Mouse (Mus musculus) intestine, embryonic 14.5 days (tissue): ENCODE results near the gene Thap12. TPM values are rescaled to one million over a fixed set of nuclear protein-coding genes. Genes with fewer than 3 reads are reported as not detected.

Experiments
- ATAC-seq: fragments of 200-750 bp; cut with Nextera tagmentation; replicated peaks from 2 replicates; pipeline ENCODE4 v1.8.0; 2017; ENCODE audit warnings: low read depth, moderate number of reproducible peaks, moderate TSS enrichment, moderate library complexity; ENCODE audit not compliant: low FRiP score, low TSS enrichment
- DNase-seq: peaks from one replicate; pipeline ENCODE4 v3.0.0-alpha.2; 2018; ENCODE audit warnings: low spot score
- H3K27ac ChIP-seq: fragments of 300-500 bp; sonication (generic); 2 replicates; pipeline ENCODE4 v1.5.1; 2014; ENCODE audit warnings: low read depth, mild to moderate bottlenecking, control low read depth
- H3K27me3 ChIP-seq: fragments of 300-500 bp; sonication (generic); replicated peaks from 2 replicates; pipeline ENCODE4 v1.6.1; 2014; ENCODE audit warnings: low read length, control low read depth; ENCODE audit not compliant: control insufficient read depth, insufficient read depth
- H3K36me3 ChIP-seq: fragments of 300-500 bp; sonication (generic); 2 replicates; pipeline ENCODE4 v1.6.1; 2014; ENCODE audit warnings: low read length, control low read depth; ENCODE audit not compliant: control insufficient read depth, insufficient read depth
- H3K4me1 ChIP-seq: fragments of 300-500 bp; sonication (generic); replicated peaks from 2 replicates; pipeline ENCODE4 v1.6.1; 2014; ENCODE audit warnings: low read length, control low read depth, mixed read lengths; ENCODE audit not compliant: control insufficient read depth, insufficient read depth
- H3K4me2 ChIP-seq: fragments of 300-500 bp; sonication (generic); 2 replicates; pipeline ENCODE4 v1.6.1; 2014; ENCODE audit warnings: low read length
- H3K4me3 ChIP-seq: fragments of 300-500 bp; sonication (generic); 2 replicates; pipeline ENCODE4 v1.5.1; 2014; ENCODE audit warnings: low read depth, low read length, control low read depth, mixed read lengths
- H3K9ac ChIP-seq: fragments of 300-500 bp; sonication (generic); 2 replicates; pipeline ENCODE4 v1.6.1; 2014; ENCODE audit warnings: mild to moderate bottlenecking, low read length
- H3K9me3 ChIP-seq: fragments of 300-500 bp; sonication (generic); 2 replicates; pipeline ENCODE4 v1.6.1; 2016; ENCODE audit warnings: low read length, control low read depth; ENCODE audit not compliant: control insufficient read depth
- WGBS: fragments of 180-500 bp; shearing (Covaris S2); extraction: QIAGEN DNeasy Blood & Tissue Kit; methylation state at CpG from one replicate; pipeline ENCODE4 v1.1.7; 2014; 5-methylcytosine and 5-hydroxymethylcytosine counted together
- polyA plus RNA-seq: library from polyadenylated mRNA; unstranded; fragments of >200 nt; fragmentation: Nextera tagmentation; extraction: Ambion mirVana; gene quantifications from 2 replicates; pipeline ENCODE4 v1.2.1, GENCODE M21; 2014

Gene Thap12
- polyA plus RNA-seq, 1 experiment from 2014 or later, result 58.8 TPM

DNA sequence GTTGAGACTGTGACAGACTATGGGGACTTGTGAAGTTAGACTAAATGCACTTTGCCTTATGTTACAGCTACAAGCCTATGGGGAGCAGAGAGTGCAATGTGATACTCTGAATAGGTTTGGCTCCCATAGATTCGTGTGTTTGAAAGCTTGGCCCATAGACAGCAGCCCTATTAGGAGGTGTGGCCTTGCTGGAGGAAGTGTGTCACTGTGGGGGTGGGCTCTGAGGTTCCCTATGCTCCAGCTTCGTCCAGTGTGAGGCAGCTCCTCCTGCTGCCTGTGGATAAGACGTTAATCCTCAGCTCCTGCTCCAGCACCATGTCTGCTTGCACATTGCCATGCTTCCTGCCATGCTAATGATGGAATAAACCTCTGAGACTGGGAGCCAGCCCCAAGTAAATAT, 12.1 kb upstream of the Thap12 start:
- Histone ChIP-seq H3K4me2 (no peak overlapping the region), H3K4me3 (no peak overlapping the region), H3K9ac (no peak overlapping the region), H3K27ac (no peak overlapping the region), H3K36me3 (no peaks in the 10 kb centered on the region), H3K4me1 (0 out of 2 replicates have a peak, but pooled peaks cover 5% of the 10 kb centered on the region), H3K9me3 (no peaks in the 10 kb centered on the region), H3K27me3 (no peaks in the 10 kb centered on the region)
- 18% methylated on average over 3 of the region's 3 CpGs for WGBS
- no peak for ATAC-seq
- no peak for DNase-seq

DNA sequence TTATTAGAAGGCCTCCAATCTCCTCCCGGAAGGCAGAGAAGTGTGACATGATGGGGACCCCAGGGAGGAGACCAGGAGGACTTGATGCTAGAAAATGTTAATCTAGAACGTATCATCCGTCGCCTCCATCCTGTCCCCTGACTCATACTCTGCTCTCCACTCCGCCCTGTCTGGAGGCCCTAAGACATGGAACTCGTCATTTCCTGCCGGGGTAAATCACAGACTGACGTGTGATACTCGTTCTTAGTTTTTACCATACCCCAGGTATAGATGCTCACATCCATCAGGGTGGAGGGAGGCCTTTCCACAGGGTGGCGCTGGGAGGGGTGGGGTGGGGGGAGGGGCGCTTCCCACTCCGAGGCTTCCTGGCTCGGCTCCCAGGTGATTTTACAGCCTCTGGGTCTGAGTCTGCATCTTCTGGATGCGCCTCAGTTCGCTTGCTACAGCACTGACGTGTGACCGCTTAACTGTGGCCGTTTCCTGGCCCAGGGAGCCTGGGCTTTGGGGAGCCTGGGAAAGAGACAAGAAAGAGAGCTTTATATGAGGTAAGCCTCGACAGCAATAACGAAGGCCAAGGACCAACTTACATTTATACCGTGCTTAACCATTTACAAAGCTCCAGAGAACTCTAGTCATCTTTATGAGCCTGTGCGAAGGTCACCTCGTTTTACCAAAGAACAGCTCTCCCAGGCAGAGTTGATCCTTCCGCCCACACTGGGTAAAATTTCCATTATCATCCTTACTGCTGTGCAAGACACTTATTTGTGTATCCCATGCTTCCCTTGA, 9.9 kb upstream of the Thap12 start:
- H3K9ac ChIP-seq, result no peak overlapping the region
- peak; percentile 45; the same call in 1 of the 2 replicates for ATAC-seq
- H3K27ac ChIP-seq, result no peak overlapping the region
- H3K36me3 ChIP-seq, result no peaks in the 10 kb centered on the region
- H3K9me3 ChIP-seq, result no peaks in the 10 kb centered on the region
- 33% methylated on average over 24 of the region's 24 CpGs for WGBS
- peak overlapping the region; percentile 29 for H3K4me2 ChIP-seq
- no peak for DNase-seq
- H3K27me3 ChIP-seq, result no peaks in the 10 kb centered on the region
- 0 out of 2 replicates have a peak, but pooled peaks cover 3% of the 10 kb centered on the region for H3K4me1 ChIP-seq
- no peak overlapping the region for H3K4me3 ChIP-seq

DNA sequence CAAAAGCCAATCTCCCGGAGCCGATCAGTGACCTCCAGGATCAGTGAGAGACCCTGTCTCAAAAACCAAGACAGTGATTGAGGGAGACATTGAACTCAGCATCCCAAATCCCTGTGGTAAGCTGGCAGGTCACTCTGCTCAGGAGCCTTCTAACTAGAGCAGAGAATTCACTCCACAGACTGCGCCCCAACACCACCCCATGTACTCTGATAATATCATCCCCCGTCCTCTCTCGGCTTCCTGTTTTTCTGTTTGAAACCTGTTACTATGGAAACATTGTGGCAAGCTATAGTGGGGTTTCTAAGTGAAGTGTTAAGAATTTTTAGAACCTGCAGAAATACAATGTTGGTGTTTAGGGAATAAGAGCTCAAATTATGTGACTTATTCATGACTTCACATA, 8.9 kb upstream of the Thap12 start:
- 76% methylated on average over 5 of the region's 5 CpGs for WGBS
- Histone ChIP-seq H3K27me3 (no peaks in the 10 kb centered on the region), H3K9me3 (no peaks in the 10 kb centered on the region), H3K9ac (no peak overlapping the region), H3K4me3 (no peak overlapping the region), H3K4me1 (0 out of 2 replicates have a peak, but pooled peaks cover 3% of the 10 kb centered on the region), H3K4me2 (no peak overlapping the region), H3K27ac (no peak overlapping the region), H3K36me3 (no peaks in the 10 kb centered on the region)
- DNase-seq (no peak), ATAC-seq (no peak)

DNA sequence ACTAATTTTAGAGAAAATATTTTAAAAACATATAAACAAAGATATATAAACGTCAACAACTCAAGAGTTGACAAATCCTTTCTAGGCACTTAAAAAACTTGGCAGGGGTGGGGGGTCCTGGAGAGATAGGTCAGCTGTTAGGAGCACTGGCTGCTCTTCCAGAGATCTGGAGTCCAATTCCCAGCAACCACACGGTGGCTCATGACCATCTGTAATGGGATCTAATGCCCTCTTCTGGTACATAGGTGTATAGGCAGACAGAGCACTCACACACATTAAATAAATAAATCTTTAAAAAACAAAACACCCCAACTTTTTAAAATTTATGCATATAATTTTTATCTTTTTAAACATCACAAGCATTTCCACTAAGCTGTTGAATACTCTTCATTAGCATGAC, 5.4 kb upstream of the Thap12 start:
- H3K36me3 ChIP-seq, result no peaks in the 10 kb centered on the region
- DNase-seq, result no peak

DNA sequence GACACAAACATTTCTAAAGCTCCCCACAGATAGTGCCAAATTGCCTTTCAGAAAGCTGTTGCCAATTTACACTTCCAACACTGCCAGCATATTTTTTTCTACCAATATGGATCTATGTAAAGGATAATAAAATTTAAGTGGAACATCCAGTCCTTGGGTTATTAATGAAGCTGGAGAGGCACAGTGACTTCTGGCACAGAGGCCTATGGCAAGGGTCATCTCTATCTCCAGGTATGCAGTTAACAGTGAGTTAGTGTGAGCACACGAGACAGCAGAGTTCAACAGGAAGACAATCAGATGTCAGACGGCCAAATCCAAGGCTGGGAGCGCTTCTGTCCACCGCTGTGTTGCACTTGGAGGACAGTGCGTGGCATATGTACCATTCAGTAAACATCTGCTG, 4.9 kb upstream of the Thap12 start:
- no peak overlapping the region for H3K4me2 ChIP-seq
- H3K4me1 ChIP-seq, result peaks cover 10% of the 10 kb centered on the region
- no peak overlapping the region for H3K27ac ChIP-seq
- ATAC-seq (no peak), DNase-seq (no peak)
- no peaks in the 10 kb centered on the region for H3K36me3 ChIP-seq
- H3K4me3 ChIP-seq, result no peak overlapping the region
- no peaks in the 10 kb centered on the region for H3K9me3 ChIP-seq
- no peaks in the 10 kb centered on the region for H3K27me3 ChIP-seq
- H3K9ac ChIP-seq, result no peak overlapping the region
- 67% methylated on average over 5 of the region's 5 CpGs for WGBS

More for the DNA sequence above, 5.4 kb upstream of the Thap12 start:
- ATAC-seq, result no peak
- 11% methylated on average over 2 of the region's 2 CpGs for WGBS
- Histone ChIP-seq H3K4me1 (peaks cover 11% of the 10 kb centered on the region), H3K4me2 (no peak overlapping the region), H3K27ac (no peak overlapping the region), H3K27me3 (no peaks in the 10 kb centered on the region), H3K4me3 (no peak overlapping the region), H3K9ac (no peak overlapping the region), H3K9me3 (no peaks in the 10 kb centered on the region)

DNA sequence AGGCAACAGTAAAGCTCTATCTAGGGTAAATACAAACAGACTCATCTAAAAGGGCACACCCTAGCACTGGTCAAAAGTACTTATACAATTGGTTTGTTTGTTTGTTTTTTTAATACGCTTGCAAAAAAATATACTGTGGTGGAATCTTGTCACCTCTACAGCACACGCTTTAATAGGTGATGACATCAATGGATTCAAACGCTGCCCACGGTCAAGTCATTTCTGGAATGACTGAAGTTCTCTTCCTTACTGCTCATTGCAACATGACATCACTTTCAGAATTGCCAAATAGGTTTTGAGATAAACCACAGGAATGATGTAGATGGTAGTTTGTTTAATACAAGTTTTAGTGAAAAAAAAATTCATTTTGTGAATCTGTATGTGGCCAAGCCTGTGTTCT, 4.3 kb upstream of the Thap12 start:
- H3K27me3 ChIP-seq, result no peaks in the 10 kb centered on the region
- H3K4me1 ChIP-seq, result peaks cover 8% of the 10 kb centered on the region
- no peaks in the 10 kb centered on the region for H3K9me3 ChIP-seq
- no peak overlapping the region for H3K27ac ChIP-seq
- H3K36me3 ChIP-seq, result no peaks in the 10 kb centered on the region
- DNase-seq (no peak), ATAC-seq (no peak)
- WGBS, result 91% methylated on average over 4 of the region's 4 CpGs
- H3K9ac ChIP-seq, result no peak overlapping the region
- H3K4me2 ChIP-seq, result no peak overlapping the region
- H3K4me3 ChIP-seq, result no peak overlapping the region

DNA sequence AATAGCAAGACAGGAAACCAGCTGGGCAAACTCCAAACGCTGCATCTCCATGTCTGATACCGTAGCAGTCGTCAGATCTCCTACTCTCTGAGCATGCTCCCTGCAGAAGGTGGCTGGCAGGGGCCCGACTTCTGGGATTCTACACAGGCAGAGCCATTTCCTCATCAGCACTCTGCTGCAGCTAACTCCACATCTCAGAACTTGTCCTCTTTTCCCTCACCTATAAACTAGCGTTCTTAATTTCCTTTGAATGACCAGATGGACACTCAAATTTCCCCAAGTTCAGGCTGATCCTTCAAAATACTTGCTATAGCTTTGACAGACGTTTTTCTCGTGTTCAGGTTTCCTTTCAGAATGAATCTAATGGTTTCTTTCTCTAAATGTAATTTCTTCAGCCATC, 1.1 kb upstream of the Thap12 start:
- DNase-seq (peak; percentile 56), ATAC-seq (no peak)
- H3K4me1 ChIP-seq, result peaks cover 18% of the 10 kb centered on the region
- peak overlapping the region; percentile 79 for H3K4me2 ChIP-seq
- H3K27ac ChIP-seq, result peak overlapping the region; percentile 77; the same call in 1 of the 2 replicates
- H3K9me3 ChIP-seq, result no peaks in the 10 kb centered on the region
- H3K4me3 ChIP-seq, result peak overlapping the region; percentile 97
- H3K36me3 ChIP-seq, result no peaks in the 10 kb centered on the region
- peak overlapping the region; percentile 96 for H3K9ac ChIP-seq
- H3K27me3 ChIP-seq, result no peaks in the 10 kb centered on the region
- 34% methylated on average over 7 of the region's 7 CpGs for WGBS

DNA sequence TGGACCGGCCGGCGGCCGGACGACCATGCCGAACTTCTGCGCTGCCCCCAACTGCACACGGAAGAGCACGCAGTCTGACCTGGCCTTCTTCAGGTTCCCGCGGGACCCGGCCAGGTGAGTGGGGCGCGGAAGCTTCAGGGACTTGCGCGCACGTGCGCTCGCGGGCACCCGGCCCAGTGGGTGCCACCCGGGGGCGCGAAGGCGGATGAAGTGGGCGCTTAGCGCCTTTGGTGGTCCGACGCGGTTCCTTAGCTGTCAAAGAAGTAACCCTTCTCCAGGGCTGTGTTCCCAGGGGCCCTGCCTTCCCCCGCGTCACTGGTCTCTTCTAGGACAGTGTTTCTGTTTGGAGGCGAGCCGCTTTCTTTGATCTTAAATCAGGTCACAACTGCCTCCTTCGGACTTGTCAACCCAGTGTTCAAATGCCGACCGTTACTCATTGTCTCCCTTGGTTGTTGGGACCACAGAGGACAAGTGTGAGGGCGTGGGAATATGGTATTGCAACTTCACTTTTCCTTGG, 520 bp downstream of the Thap12 start:
- Histone ChIP-seq H3K27ac (peak overlapping the region; percentile 77), H3K9ac (peak overlapping the region; percentile 96), H3K4me1 (peaks cover 18% of the 10 kb centered on the region), H3K4me2 (peak overlapping the region; percentile 84), H3K9me3 (no peaks in the 10 kb centered on the region), H3K36me3 (no peaks in the 10 kb centered on the region), H3K4me3 (peak overlapping the region; percentile 97), H3K27me3 (no peaks in the 10 kb centered on the region)
- ATAC-seq (peak; percentile 33), DNase-seq (peak; percentile 69)
- WGBS, result under 1% methylated on average over 38 of the region's 38 CpGs

DNA sequence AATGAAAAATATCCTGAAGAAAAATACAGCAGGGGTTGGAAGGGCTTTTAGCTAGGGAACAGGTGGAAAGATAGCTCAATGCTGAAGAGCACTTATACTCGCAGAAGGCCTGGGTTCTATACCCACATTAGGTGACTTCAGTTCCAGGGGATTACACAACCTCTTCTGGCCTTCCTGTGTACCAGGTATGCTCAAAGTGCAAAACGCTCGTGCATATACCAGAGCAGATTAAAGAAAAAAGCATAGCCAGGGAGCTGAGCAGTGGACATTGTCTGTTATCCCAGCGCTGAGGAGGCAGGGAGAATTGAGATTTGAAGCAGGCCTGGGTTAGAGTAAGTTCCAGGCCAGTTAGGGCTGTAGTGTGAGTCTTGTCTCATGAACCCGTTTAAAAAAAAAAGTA, 1.4 kb downstream of the Thap12 start:
- Histone ChIP-seq H3K4me2 (peak overlapping the region; percentile 84), H3K27me3 (no peaks in the 10 kb centered on the region), H3K36me3 (0 out of 2 replicates have a peak, but pooled peaks cover 4% of the 10 kb centered on the region), H3K27ac (no peak overlapping the region), H3K4me3 (peak overlapping the region; percentile 97), H3K9me3 (no peaks in the 10 kb centered on the region), H3K4me1 (peaks cover 18% of the 10 kb centered on the region), H3K9ac (peak overlapping the region; percentile 96)
- 62% methylated on average over 5 of the region's 5 CpGs for WGBS
- DNase-seq (no peak), ATAC-seq (no peak)
